Mouse (Mus musculus) neural tube, embryonic 15.5 days (tissue): Measurements from ENCODE around the gene 1810013L24Rik. TPM values are rescaled to one million over a fixed set of nuclear protein-coding genes. Genes with fewer than 3 reads are reported as not detected.

Source experiments
- polyA plus RNA-seq: library from polyadenylated mRNA; unstranded; fragments of >200 nt; fragmentation: Nextera tagmentation; extraction: Ambion mirVana; gene quantifications from 2 replicates; pipeline ENCODE4 v1.2.1, GENCODE M21; 2015

1810013L24Rik gene
- polyA plus RNA-seq, 1 experiment from 2014 or later = 25.3 TPM

Other genes starting within 250 kb of the 1810013L24Rik start
- gene Pmm2, start 192.4 kb upstream of the 1810013L24Rik start, polyA plus RNA-seq = 38.2 and 44.6 TPM in 2 replicates
- gene Tmem186, start 192.4 kb upstream of the 1810013L24Rik start, polyA plus RNA-seq = 20.0 and 22.0 TPM in 2 replicates
- gene Carhsp1, start 157.9 kb upstream of the 1810013L24Rik start, polyA plus RNA-seq = 141 and 152 TPM in 2 replicates
- not detected in 2 replicates for gene Gm5767, start 149.3 kb upstream of the 1810013L24Rik start, polyA plus RNA-seq
- gene Usp7, start 37.8 kb upstream of the 1810013L24Rik start, polyA plus RNA-seq = 27.8 TPM in 2 replicates